Mouse (Mus musculus): ENCODE measurements at regions not wholly inside any gene's neighbourhood (a gene's known extent, or its start where the extent isn't known, plus 50 kb on each side); places are given as distances from the start of the nearest gene placed in this dataset.

DNA sequence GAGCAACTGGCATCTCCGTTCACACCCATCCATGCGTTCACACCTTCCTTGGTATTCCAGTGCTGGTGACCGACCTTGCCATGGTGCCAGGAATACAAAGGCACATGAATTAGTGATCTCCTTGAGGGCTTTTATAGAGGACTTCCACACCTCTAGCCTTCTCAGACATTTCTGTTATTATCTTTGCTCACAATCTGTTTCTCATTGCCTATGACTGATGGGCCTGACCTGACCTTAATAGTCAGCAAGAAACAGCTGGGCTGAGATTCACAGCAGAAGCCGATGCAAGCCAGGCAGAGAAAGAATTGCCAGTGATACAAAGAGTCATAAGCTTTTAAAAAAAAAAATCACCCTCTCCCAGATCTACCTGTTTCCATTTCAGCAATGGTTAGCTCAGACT lies 197.7 kb upstream of the Gmds start:
- H3K27ac ChIP-seq, result no peak overlapping the region
- H3K27me3 ChIP-seq, result no peaks in the 10 kb centered on the region
- 67% methylated on average over 4 of the region's 4 CpGs for WGBS (ENCODE audit: insufficient replicate concordance)
- H3K9me3 ChIP-seq (replicated peaks), result no peaks in the 10 kb centered on the region
- no peak overlapping the region for H3K9ac ChIP-seq
- ATAC-seq (ENCODE audit: low read depth) (no peak), DNase-seq (no peak)
- no peaks in the 10 kb centered on the region for H3K4me1 ChIP-seq (replicated peaks)
- H3K4me3 ChIP-seq (replicated peaks), result no peak overlapping the region
- H3K4me2 ChIP-seq, result no peak overlapping the region
- no peaks in the 10 kb centered on the region for H3K36me3 ChIP-seq

GRCm38 (mm10) chr13:32535602-32536001 lies 197.1 kb upstream of the Gmds start:
- Histone ChIP-seq H3K36me3 (no peaks in the 10 kb centered on the region), H3K4me2 (no peak overlapping the region), H3K27ac (no peak overlapping the region), H3K27me3 (no peaks in the 10 kb centered on the region), H3K9me3 (replicated peaks) (no peaks in the 10 kb centered on the region), H3K9ac (no peak overlapping the region), H3K4me3 (replicated peaks) (no peak overlapping the region), H3K4me1 (replicated peaks) (no peaks in the 10 kb centered on the region)
- DNase-seq (no peak), ATAC-seq (ENCODE audit: low read depth) (no peak)
- 74% methylated on average over 4 of the region's 4 CpGs for WGBS (ENCODE audit: insufficient replicate concordance)

DNA sequence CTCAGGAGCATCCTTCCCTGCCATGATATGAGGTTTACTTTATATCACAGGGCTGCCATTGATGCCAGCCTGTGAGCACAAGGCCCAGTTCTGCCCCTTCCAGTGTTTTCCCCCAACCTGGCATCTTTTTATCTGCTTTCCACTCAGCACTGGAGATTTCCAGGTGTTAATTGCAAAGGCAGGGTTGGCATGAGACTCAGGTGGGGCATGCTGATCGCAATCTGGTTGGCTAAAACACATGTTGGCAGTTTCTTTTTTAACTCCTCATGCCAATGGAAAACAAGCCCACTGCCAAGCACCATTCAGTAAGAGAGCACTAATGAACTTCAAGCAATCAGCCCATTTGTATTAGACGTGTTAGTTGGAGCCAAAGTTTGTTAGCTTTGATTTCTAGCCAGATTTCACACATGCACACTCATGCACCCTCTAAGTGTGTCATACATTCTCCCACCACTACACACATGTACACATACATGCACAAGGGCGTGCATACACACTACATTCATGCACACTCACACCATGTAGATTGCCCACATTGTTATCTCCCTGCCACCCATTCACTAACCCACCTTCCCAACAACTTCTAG lies 192.5 kb upstream of the Gmds start:
- H3K9ac ChIP-seq, result no peak overlapping the region
- no peak overlapping the region for H3K4me3 ChIP-seq (replicated peaks)
- no peaks in the 10 kb centered on the region for H3K36me3 ChIP-seq
- H3K27ac ChIP-seq, result no peak overlapping the region
- no peak overlapping the region for H3K4me2 ChIP-seq
- DNase-seq, result no peak
- H3K9me3 ChIP-seq (replicated peaks), result no peaks in the 10 kb centered on the region
- WGBS (ENCODE audit: insufficient replicate concordance), result 46% methylated on average over 3 of the region's 3 CpGs
- ATAC-seq (ENCODE audit: low read depth), result no peak
- no peaks in the 10 kb centered on the region for H3K4me1 ChIP-seq (replicated peaks)
- H3K27me3 ChIP-seq, result no peaks in the 10 kb centered on the region

DNA sequence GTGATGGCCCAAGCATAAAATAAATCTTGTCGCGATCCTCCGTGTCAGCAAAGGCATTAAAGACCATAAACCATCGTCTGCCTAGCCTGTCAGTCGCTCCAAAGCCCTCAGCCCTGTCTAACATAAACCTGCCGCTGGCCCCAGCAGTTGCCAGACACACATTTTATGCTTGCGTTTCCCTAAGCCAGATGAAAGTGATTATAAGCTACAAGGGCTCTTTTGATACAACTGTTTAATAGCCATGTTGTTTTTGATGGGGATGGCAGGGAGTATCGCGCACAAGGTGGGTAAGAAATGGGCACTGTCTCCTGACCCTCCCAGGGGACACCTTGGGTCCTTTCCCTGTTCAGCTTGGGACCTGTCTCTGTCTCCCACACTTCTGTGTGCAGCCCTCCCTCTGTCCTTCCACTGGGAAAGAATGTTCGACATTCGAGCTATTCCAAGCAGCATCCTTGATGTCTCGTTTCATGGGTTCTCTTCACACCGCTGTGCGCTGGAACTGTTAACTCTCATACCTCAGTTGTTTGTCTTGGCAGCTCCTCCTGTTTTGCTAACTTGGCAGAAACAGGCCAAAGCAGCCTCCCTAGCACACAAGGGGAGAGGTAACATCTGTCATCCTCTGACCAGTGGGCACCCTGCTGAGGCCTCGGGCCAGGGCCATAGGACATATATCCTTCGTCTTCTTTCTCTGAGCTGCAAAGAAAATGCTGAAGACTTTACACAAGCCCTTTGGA lies 180.2 kb upstream of the Gmds start:
- no peak for DNase-seq
- no peak for ATAC-seq (ENCODE audit: low read depth)
- WGBS (ENCODE audit: insufficient replicate concordance), result 59% methylated on average over 16 of the region's 16 CpGs

DNA sequence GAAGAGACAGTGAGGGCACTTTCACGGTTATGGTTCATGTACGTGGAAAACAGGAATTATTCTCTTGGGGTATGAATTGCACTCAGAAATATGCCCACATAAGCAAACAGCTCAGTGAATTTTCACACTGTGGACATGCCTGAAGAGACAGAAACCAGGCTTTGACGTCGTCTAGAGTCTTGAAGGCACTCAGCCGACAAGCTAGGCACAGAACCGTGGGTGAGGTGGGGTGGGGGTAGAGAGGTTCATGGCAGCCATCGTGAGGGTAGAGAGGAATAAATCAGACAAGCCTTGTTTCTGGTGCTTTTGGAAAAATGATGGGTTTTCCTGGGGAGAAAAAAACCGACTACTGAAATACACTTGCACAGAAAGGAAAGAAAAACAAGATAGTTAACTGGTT lies 179.0 kb upstream of the Gmds start:
- Histone ChIP-seq H3K4me1 (replicated peaks) (no peaks in the 10 kb centered on the region), H3K27me3 (no peaks in the 10 kb centered on the region), H3K9ac (no peak overlapping the region), H3K36me3 (no peaks in the 10 kb centered on the region), H3K27ac (no peak overlapping the region), H3K9me3 (replicated peaks) (no peaks in the 10 kb centered on the region), H3K4me3 (replicated peaks) (no peak overlapping the region), H3K4me2 (no peak overlapping the region)
- ATAC-seq (ENCODE audit: low read depth), result no peak
- no peak for DNase-seq
- 60% methylated on average over 8 of the region's 8 CpGs for WGBS (ENCODE audit: insufficient replicate concordance)

More for the DNA sequence above, 180.2 kb upstream of the Gmds start:
- H3K4me1 ChIP-seq (replicated peaks), result no peaks in the 10 kb centered on the region
- no peak overlapping the region for H3K9ac ChIP-seq
- no peaks in the 10 kb centered on the region for H3K27me3 ChIP-seq
- no peak overlapping the region for H3K4me3 ChIP-seq (replicated peaks)
- H3K27ac ChIP-seq, result no peak overlapping the region
- no peaks in the 10 kb centered on the region for H3K36me3 ChIP-seq
- no peak overlapping the region for H3K4me2 ChIP-seq
- H3K9me3 ChIP-seq (replicated peaks), result no peaks in the 10 kb centered on the region

DNA sequence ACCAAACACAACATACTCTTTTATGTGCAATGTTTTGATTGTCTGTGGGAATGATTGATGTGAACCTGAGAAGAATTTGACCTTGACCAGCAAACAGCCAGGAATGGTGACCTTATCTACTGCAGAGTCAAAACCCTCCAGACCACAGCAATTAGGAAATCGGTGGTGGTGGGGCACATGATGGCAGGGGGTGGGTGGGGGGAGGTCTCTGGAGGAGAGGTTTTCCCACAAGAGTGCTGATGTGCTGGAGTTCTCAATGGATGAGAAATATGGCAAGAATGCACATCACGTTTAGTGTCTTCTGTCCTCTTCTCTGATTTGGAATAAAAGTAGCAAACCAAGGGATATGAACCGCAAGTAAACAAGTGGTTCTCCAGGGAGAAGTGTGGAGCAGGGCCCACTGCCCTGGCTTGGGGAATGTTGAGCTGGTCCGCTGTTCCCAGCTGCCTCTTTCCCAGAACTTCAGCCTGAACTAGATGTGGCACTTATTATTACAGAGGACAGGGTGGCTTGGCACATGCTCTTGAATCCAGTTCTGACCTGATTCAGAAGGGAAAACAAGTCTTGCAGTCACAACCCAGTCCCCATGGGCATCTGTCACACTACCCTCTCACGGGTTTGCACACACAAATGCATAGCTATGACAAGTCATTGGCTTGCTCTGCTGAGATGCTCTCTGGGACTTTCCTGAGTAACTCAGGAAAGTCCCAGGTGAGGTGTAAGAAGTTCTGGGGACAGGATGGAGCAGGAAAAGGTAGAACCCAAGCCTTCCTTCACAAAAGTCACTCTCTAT lies 170.9 kb upstream of the Gmds start:
- Histone ChIP-seq H3K9ac (no peak overlapping the region), H3K27ac (no peak overlapping the region), H3K36me3 (no peaks in the 10 kb centered on the region), H3K4me2 (no peak overlapping the region), H3K27me3 (no peaks in the 10 kb centered on the region), H3K4me3 (replicated peaks) (no peak overlapping the region), H3K4me1 (replicated peaks) (no peaks in the 10 kb centered on the region; the same call in 1 of the 2 replicates), H3K9me3 (replicated peaks) (no peaks in the 10 kb centered on the region)
- DNase-seq (no peak), ATAC-seq (ENCODE audit: low read depth) (no peak)
- 44% methylated on average over 5 of the region's 5 CpGs for WGBS (ENCODE audit: insufficient replicate concordance)

GRCm38 (mm10) chr13:32508447-32508846 lies 169.9 kb upstream of the Gmds start:
- DNase-seq, result no peak
- H3K36me3 ChIP-seq, result no peaks in the 10 kb centered on the region
- no peak overlapping the region for H3K9ac ChIP-seq
- no peak overlapping the region for H3K4me3 ChIP-seq (replicated peaks)
- H3K4me1 ChIP-seq (replicated peaks), result no peaks in the 10 kb centered on the region; the same call in 1 of the 2 replicates
- no peak overlapping the region for H3K27ac ChIP-seq
- no peak overlapping the region for H3K4me2 ChIP-seq
- H3K27me3 ChIP-seq, result no peaks in the 10 kb centered on the region
- ATAC-seq (ENCODE audit: low read depth), result no peak
- no peaks in the 10 kb centered on the region for H3K9me3 ChIP-seq (replicated peaks)
- WGBS (ENCODE audit: insufficient replicate concordance), result 64% methylated on average over 3 of the region's 3 CpGs

DNA sequence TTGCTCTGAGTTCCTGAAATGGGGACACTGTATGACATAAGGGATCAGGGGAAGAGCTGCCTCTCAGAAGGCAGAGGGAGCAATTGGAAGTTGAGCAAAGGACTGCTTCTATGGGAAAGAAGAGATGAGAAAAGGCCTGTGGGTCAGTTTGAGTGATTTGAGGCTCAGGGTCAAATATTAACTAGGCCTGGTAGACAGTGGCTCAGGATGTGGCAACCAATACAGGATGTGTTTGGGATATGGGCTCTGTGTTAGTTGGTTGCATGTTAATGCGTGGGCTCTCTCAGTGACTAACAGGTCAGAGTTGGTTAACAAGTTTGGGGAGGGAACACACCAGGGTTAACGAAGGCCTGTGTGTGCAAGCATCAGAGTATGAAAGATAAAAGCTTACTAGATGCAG lies 169.3 kb upstream of the Gmds start:
- 43% methylated on average over 2 of the region's 2 CpGs for WGBS (ENCODE audit: insufficient replicate concordance)
- H3K9ac ChIP-seq, result no peak overlapping the region
- DNase-seq (no peak), ATAC-seq (ENCODE audit: low read depth) (0 out of 2 replicates have a peak, but pooled peaks have one; percentile 10)
- no peak overlapping the region for H3K4me2 ChIP-seq
- no peaks in the 10 kb centered on the region for H3K36me3 ChIP-seq
- H3K4me1 ChIP-seq (replicated peaks), result no peaks in the 10 kb centered on the region; the same call in 1 of the 2 replicates
- no peak overlapping the region for H3K4me3 ChIP-seq (replicated peaks)
- no peaks in the 10 kb centered on the region for H3K27me3 ChIP-seq
- no peak overlapping the region for H3K27ac ChIP-seq
- no peaks in the 10 kb centered on the region for H3K9me3 ChIP-seq (replicated peaks)

DNA sequence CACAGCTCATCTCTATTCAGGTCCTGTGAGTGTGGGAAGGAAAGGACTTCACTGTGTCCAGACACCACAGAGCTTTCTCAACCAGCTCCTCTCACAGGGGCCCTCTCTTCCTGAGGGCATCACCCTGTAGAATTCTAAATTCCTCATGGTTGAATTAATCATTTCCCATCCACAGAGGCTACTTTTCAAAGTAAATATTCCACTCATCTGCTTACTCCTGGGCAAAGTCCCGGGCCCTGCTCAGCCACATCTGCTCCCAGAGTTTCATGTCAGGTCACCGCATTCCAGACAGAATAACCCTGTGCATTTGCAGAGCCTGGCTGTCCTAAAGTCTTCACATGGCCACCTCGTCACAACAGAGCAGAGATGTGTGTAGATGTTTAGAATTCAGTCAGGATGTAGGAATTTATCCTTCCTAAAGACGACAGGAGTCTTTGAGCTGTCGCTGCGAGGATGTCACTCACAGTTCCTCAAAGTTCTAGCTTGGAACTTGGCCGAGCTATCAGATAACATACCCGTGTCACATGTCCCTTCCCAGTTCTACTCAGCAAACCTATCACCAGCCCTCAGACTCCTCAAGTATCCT lies 159.8 kb upstream of the Gmds start:
- Histone ChIP-seq H3K27ac (no peak overlapping the region), H3K9ac (no peak overlapping the region), H3K27me3 (no peaks in the 10 kb centered on the region), H3K36me3 (no peaks in the 10 kb centered on the region), H3K4me1 (replicated peaks) (0 out of 2 replicates have a peak, but pooled peaks cover 3% of the 10 kb centered on the region), H3K9me3 (replicated peaks) (no peaks in the 10 kb centered on the region), H3K4me3 (replicated peaks) (no peak overlapping the region), H3K4me2 (no peak overlapping the region)
- DNase-seq (no peak), ATAC-seq (ENCODE audit: low read depth) (no peak)
- WGBS (ENCODE audit: insufficient replicate concordance), result 52% methylated on average over 8 of the region's 8 CpGs

GRCm38 (mm10) chr13:32496263-32496662 lies 157.7 kb upstream of the Gmds start:
- Histone ChIP-seq H3K27ac (no peak overlapping the region), H3K27me3 (no peaks in the 10 kb centered on the region), H3K4me1 (replicated peaks) (0 out of 2 replicates have a peak, but pooled peaks cover 3% of the 10 kb centered on the region), H3K4me2 (no peak overlapping the region), H3K9me3 (replicated peaks) (no peaks in the 10 kb centered on the region), H3K9ac (no peak overlapping the region), H3K4me3 (replicated peaks) (no peak overlapping the region), H3K36me3 (no peaks in the 10 kb centered on the region)
- DNase-seq (no peak), ATAC-seq (ENCODE audit: low read depth) (no peak)
- WGBS (ENCODE audit: insufficient replicate concordance), result 48% methylated on average over 2 of the region's 2 CpGs

DNA sequence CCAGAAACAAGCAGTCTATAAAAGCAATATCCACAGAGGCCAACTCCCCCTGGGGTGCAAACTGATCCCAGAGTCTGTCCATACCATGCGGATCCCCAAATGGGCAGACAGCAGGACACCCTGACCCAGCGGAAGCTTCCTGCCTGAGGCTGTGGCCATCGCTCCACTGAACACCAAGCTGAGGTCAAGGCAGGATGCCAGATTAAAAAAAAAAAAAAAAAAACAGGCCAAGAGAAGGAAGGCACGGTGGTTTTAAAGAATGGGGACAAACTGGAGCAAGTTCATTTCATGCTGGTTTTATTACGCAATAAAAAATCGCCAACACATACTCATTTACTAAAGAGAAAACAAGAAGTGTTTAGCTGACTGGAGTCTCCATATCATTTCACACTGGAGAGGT lies 156.5 kb upstream of the Gmds start:
- DNase-seq, result no peak

More for the DNA sequence above, 156.5 kb upstream of the Gmds start:
- no peaks in the 10 kb centered on the region for H3K27me3 ChIP-seq
- no peaks in the 10 kb centered on the region for H3K36me3 ChIP-seq
- H3K27ac ChIP-seq, result no peak overlapping the region
- no peak overlapping the region for H3K4me2 ChIP-seq
- WGBS (ENCODE audit: insufficient replicate concordance), result 54% methylated on average over 6 of the region's 6 CpGs
- H3K4me1 ChIP-seq (replicated peaks), result 0 out of 2 replicates have a peak, but pooled peaks cover 3% of the 10 kb centered on the region
- no peak for ATAC-seq (ENCODE audit: low read depth)
- no peak overlapping the region for H3K9ac ChIP-seq
- H3K4me3 ChIP-seq (replicated peaks), result no peak overlapping the region
- H3K9me3 ChIP-seq (replicated peaks), result no peaks in the 10 kb centered on the region

Data from liver, embryonic 13.5 days (tissue).